Mouse (Mus musculus): ENCODE data around the gene Kbtbd7.

Kbtbd7 gene

GRCm38 (mm10) chr14:79425979-79426729 lies at the start of gene Kbtbd7:
Gene Kbtbd7, plus strand, starts transcription at chr14:79426511.
- peak; percentile 90 for DNase-seq

DNA sequence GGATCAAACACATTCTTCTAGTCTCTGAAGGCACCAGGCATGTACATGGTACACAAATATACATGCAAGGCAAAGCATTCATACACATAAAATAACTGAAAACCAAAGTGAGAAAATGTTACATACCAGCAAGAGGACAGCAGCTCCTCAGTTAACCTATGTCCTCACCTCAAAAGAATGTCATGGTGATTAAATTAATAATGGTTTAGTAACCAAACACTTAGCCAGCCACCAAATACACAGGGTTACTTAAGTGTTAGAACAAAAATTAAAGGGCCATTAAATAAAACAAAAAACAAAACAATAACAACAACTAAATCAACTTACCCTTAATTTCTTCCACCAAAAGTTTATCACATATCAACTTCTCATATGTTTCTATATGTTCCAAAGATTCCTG lies 49.3 kb upstream of the Kbtbd7 start:
- no peak for DNase-seq

- no peak for DNase-seq
These were observed 43.2 kb upstream of the Kbtbd7 start for GRCm38 (mm10) chr14:79383120-79383519.

- DNase-seq, result no peak
These were observed 38.0 kb upstream of the Kbtbd7 start for GRCm38 (mm10) chr14:79388304-79388703.

- DNase-seq, result peak; percentile 60
These were observed 36.7 kb upstream of the Kbtbd7 start for GRCm38 (mm10) chr14:79389438-79390264.

DNA sequence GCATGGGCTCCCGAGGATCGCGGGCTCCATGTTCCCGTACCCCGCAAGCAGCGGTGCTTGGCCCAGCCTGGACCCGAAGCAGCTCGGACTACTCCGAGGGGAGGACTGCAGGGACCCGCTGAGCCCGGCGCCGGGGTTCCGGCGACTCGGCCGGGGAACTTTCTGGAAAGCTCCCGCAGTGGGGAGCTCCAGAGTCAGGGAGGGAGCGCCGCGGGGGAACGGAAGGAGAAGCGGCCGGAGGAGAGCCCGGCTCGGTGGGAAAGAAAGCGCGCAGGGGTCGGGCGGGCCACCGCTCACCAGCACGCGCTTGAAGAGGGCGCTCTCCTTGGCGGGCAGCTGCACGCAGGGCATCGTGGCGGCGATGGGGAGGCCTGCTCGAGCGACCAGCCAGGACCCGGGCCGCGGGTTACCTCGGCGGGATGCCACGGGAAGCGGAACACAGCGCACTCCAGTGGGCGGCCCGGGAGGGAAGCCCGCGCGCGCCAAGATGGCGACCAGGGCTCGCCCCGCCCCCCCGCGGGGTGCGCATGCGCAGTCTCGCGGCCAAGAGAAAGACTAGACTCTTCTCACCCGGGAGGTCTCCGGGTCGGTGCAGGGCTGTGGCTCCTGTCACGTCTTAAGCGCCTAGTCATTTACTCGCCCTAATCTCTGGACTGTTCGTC lies 35.9 kb upstream of the Kbtbd7 start, which contains the start of gene Naa16:
Gene Naa16, minus strand, starts transcription at position 514 of the 662 bp plus-strand sequence.
- peak; percentile 92 for DNase-seq

- DNase-seq, result no peak
These were observed 33.0 kb upstream of the Kbtbd7 start for GRCm38 (mm10) chr14:79393289-79393688.

DNA sequence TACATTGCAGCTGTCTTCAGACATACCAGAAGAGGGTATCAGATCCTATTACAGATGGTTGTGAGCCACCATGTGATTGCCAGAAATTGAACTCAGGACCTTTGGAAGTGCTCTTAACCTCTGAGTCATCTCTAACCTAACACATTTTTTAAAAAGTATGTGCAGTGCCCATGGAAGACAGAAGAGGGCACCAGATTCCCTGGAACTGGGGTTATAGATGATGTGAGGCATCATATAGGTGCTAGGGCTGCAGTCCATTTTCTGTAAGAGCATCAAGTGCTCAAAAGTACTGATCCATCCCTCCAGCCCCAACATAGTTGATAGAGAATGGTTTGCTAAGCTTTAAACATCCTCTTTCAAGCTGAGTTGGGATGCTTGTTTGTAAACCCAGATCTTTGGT lies 31.7 kb upstream of the Kbtbd7 start:
- DNase-seq, result no peak

- peak; percentile 74 for DNase-seq
These were observed 28.8 kb upstream of the Kbtbd7 start, which contains the start of gene Mtrf1 for GRCm38 (mm10) chr14:79397321-79398122. Gene Mtrf1, plus strand, starts transcription at chr14:79397772.

DNA sequence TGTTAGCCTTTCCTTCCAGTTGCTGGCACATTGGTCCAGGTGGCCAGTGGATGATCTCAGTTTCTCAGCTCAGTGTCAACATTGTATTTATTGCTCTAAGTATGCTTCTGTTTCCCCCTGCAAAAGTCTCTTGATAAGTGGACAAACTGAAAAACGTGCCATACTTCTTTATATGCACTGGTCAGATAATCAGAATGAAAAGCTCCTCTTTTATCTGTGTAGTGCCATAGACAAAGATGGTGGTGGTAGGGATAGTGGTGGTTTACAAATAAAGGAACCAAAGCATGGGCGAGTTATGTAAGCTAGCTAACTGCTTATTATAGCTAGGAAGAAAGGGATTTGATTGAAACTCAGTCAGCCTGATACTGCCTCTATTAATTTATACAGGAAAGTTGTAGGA lies 18.7 kb upstream of the Kbtbd7 start:
- DNase-seq, result no peak

GRCm38 (mm10) chr14:79409278-79409830 lies 17.0 kb upstream of the Kbtbd7 start:
- no peak for DNase-seq

DNA sequence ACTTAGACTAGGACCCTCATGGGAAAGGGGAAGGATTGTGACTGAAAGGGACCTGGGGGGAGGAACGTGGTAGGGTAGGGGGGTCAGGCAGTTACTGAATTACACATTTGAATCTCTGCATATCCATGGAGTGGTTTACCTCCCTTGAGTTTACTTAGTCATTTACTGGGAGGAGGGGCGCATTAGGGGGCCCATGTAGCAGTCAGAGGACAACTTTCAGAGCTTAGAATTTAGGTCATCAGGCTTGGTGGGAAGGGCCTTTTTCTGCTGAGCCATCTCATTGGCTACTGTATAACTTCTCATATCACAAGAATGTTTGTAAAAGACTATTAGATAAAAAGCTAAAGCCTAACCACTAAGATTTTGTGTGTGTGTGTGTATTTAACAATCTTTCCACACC lies 15.6 kb upstream of the Kbtbd7 start:
- no peak for DNase-seq

DNA sequence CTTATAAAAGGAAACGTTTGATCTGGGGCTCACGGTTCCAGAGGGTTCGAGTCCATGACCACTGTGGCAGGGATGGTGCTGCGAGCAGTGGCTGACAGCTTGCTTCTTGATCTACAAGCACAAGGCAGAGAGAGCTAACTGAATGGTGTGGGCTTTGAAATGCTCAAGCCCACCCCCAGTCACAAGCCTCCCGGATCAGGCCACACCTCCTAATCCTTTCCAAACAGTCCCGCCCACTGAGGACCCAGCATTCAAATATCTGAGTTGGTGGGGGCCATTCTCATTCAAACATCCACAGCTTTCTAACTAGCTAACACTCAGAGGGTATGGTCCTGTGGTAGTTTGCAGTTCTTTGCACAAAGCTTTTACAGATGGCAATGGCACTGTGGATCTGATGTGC lies 13.2 kb upstream of the Kbtbd7 start:
- no peak for DNase-seq

DNA sequence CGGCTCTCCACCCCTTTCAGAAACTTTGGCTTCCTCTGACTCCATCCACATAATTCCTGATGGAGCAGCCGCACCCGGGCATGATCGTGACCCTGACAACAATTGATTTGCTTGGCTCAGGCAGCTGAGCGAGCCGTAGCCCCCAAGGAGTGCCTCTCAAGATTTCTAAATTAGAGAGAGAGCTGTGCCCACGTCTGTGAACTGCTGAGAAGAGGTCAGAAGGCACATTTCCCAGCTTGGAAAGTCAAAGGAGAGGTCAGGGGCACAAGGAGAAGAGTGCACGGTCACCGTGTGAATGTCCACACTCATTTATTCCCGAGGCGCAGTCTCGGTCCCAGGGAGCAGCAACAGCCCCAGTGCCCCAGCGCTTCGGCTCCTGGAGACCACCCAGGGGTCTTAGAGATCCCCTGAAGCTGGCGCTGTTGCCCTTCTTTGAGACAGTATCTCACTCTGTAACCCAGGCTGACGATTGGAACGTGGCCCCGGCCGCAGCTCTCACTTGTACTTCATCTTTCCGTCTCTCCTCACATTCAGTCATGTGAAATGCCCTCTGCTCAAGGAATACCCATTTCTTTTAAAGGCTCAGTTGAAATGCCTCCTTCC lies 6.1 kb upstream of the Kbtbd7 start:
- no peak for DNase-seq

- peak; percentile 51 for DNase-seq
These were observed 537 bp downstream of the Kbtbd7 start for GRCm38 (mm10) chr14:79426730-79427365.

- DNase-seq, result no peak
These were observed 7.8 kb downstream of the Kbtbd7 start for GRCm38 (mm10) chr14:79434068-79434467.

- no peak for DNase-seq
These were observed 14.3 kb downstream of the Kbtbd7 start for GRCm38 (mm10) chr14:79440655-79441054.

DNA sequence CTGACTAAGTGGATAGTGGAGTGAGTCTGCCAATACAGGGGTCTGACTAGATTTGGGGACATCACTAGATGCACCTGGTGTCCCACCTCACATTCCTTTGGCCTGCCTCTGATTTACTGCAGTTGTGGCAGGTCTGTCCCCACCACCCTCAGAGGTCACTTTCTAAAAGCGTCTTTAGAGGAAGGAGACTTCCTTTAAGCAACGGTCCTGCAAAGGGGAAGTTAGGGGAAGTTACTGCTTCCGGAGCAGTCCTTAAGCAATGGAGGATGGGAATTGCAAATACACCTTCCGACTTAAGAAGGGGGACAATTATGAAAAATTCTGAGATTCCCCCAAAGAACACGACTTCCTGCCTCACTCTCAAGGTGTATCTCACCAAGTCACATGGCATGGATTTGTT lies 15.1 kb downstream of the Kbtbd7 start:
- no peak for DNase-seq

DNA sequence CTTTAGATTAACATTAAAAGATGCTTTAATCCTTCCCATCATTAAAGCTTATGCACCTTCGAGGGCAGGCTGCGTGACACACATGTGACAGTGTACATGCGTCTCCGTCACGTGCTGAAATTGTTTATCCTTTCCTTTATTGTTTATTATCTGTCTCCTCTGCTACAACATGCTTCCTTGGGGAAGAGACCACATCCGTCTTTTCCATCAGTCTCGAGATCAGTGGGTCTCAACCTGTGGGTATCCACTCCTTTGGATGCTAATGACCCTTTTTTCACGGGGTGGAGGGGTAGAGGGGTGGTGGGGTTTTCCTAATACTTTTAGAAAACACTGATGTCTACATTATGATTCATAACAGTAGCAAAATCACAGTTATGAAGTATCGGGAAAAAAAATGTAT lies 18.3 kb downstream of the Kbtbd7 start:
- DNase-seq, result no peak

DNA sequence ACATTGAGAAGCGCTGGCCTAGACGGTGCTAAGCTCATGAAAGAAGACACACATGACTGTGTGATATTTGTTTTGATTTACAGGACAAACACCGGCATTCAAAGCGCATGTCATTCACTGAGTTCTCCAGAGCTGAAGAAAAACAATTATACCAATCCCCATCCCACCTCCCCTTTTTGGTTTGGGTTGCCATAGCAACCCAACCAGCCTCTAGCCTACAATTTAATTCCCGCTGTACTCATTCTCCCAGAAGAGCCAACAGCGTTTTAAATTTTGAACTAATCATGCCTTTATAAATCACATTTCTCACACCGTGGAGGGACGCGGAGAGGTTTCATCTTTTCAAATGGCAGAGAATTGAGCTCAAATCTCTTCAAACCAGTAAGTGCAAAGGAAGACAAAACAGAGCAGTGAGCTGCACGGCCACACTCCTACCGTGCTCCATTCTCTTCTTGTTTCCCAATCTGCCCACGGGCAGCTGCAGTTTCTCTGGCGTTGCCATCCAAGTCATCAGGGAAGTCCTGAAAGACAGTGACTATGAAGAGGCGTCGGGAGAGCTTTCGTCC lies 18.8 kb downstream of the Kbtbd7 start:
- DNase-seq, result no peak

Data from cerebellum, adult 11-12 months (tissue).